Mouse (Mus musculus) liver, adult 2 months (tissue): ENCODE data around the gene Kctd17. TPM values are rescaled to one million over a fixed set of nuclear protein-coding genes. Genes with fewer than 3 reads are reported as not detected.

Experiments used
- DNase-seq: peaks from one replicate; pipeline ENCODE4 v3.0.0-alpha.2; 2011; ENCODE audit warnings: low read depth, low spot score; ENCODE audit errors: extremely low read depth
- H3K27ac ChIP-seq: fragments of 200-500 bp; replicated peaks from 2 replicates; pipeline ENCODE4 v1.5.1; 2012; ENCODE audit warnings: low read depth, mild to moderate bottlenecking, control low read depth, inconsistent platforms, low read length; ENCODE audit not compliant: insufficient read depth
- H3K27me3 ChIP-seq: fragments of 200-500 bp; 2 replicates; pipeline ENCODE4 v1.6.1; 2012; ENCODE audit warnings: mild to moderate bottlenecking, moderate library complexity, low read length, inconsistent platforms; ENCODE audit not compliant: control insufficient read depth, insufficient read depth
- H3K36me3 ChIP-seq: fragments of 200-500 bp; 2 replicates; pipeline ENCODE4 v1.6.1; 2012; ENCODE audit warnings: low read length, inconsistent platforms; ENCODE audit not compliant: control insufficient read depth, insufficient read depth
- H3K4me1 ChIP-seq: fragments of 200-500 bp; 2 replicates; pipeline ENCODE4 v1.6.1; 2011; ENCODE audit warnings: low read length; ENCODE audit not compliant: control insufficient read depth, insufficient read depth
- H3K4me3 ChIP-seq: fragments of 200-500 bp; 2 replicates; pipeline ENCODE4 v1.5.1; 2011; ENCODE audit warnings: low read depth, mild to moderate bottlenecking, control low read depth, low read length, moderate library complexity; ENCODE audit not compliant: insufficient read depth
- H3K79me2 ChIP-seq: fragments of 200-500 bp; 2 replicates; pipeline ENCODE4 v1.6.1; 2012; ENCODE audit warnings: inconsistent platforms, mild to moderate bottlenecking, low read length, moderate library complexity; ENCODE audit not compliant: control insufficient read depth, insufficient read depth
- H3K9ac ChIP-seq: fragments of 200-500 bp; 2 replicates; pipeline ENCODE4 v1.6.1; 2012; ENCODE audit warnings: low read depth, mild to moderate bottlenecking, control low read depth, inconsistent platforms, low read length
- CTCF ChIP-seq: fragments of 200-500 bp; IDR thresholded peaks from 2 replicates; pipeline ENCODE4 v1.5.1; 2011; ENCODE audit warnings: low read depth, low read length, control low read depth
- POLR2A ChIP-seq: fragments of 200-500 bp; IDR thresholded peaks from 2 replicates; pipeline ENCODE4 v1.6.1; 2011; ENCODE audit warnings: low read length, control low read depth; ENCODE audit not compliant: insufficient read depth; ENCODE audit errors: extremely low read depth
- WGBS: fragments of 180-500 bp; shearing (Covaris S2); methylation state at CpG from one replicate; pipeline ENCODE4 v1.1.7; 2018; 5-methylcytosine and 5-hydroxymethylcytosine counted together
- polyA plus RNA-seq: library from polyadenylated mRNA; depleted of rRNA; stranded (reverse); fragments of >200 nt; gene quantifications from 2 replicates; pipeline ENCODE4 v1.2.3, GENCODE M21; 2012
- total RNA-seq: library from RNA; depleted of rRNA; stranded (reverse); fragments of >200 nt; gene quantifications from 2 replicates; pipeline ENCODE4 v1.2.3, GENCODE M21; 2014

Kctd17 gene
- total and polyA plus RNA-seq, 2 experiments = 1.2 to 10.4 TPM

- peak; percentile 95 for DNase-seq
- H3K36me3 ChIP-seq = peaks cover 2% of the 10 kb centered on the region; the same call in 1 of the 2 replicates
- no peak overlapping the region for H3K4me3 ChIP-seq
- TF ChIP-seq CTCF (no peak), POLR2A (0 out of 2 replicates have a peak, but pooled peaks have one; percentile 60)
- H3K27ac ChIP-seq = peak overlapping the region; percentile 96
- H3K79me2 ChIP-seq = peaks cover under 1% of the 10 kb centered on the region; the same call in 1 of the 2 replicates
- 2% methylated on average over 4 of the region's 4 CpGs for WGBS
- peak overlapping the region; percentile 70 for H3K9ac ChIP-seq
- no peaks in the 10 kb centered on the region for H3K27me3 ChIP-seq
- peaks cover 21% of the 10 kb centered on the region for H3K4me1 ChIP-seq
These were observed 11.4 kb upstream of the Kctd17 start for GRCm38 (mm10) chr15:78416937-78417336.

DNA sequence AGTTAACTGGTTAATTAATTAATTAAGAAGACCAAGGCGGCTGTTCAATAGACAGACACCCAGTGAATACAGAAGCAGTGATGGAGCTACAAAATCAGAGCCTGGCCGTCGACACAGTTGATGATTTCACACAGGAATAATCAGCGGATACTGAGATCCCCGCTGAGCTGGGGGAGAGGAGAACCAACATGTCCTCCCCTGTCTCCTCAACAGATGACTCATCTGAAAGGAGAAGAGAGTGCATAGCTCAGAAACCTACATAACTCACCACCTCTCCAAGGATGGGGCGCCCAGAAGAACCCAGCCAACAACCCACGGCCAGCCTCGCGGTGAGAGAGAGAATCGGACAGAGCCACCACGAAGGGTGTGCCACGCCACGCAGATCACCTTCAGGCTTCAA lies 8.0 kb upstream of the Kctd17 start:
- Histone ChIP-seq H3K4me3 (no peak overlapping the region), H3K4me1 (peaks cover 18% of the 10 kb centered on the region; the same call in 1 of the 2 replicates), H3K27ac (no peak overlapping the region), H3K36me3 (no peaks in the 10 kb centered on the region), H3K79me2 (no peaks in the 10 kb centered on the region), H3K9ac (no peak overlapping the region), H3K27me3 (no peaks in the 10 kb centered on the region)
- WGBS = 90% methylated on average over 13 of the region's 13 CpGs
- TF ChIP-seq CTCF = no peak
- no peak for TF ChIP-seq POLR2A
- no peak for DNase-seq

DNA sequence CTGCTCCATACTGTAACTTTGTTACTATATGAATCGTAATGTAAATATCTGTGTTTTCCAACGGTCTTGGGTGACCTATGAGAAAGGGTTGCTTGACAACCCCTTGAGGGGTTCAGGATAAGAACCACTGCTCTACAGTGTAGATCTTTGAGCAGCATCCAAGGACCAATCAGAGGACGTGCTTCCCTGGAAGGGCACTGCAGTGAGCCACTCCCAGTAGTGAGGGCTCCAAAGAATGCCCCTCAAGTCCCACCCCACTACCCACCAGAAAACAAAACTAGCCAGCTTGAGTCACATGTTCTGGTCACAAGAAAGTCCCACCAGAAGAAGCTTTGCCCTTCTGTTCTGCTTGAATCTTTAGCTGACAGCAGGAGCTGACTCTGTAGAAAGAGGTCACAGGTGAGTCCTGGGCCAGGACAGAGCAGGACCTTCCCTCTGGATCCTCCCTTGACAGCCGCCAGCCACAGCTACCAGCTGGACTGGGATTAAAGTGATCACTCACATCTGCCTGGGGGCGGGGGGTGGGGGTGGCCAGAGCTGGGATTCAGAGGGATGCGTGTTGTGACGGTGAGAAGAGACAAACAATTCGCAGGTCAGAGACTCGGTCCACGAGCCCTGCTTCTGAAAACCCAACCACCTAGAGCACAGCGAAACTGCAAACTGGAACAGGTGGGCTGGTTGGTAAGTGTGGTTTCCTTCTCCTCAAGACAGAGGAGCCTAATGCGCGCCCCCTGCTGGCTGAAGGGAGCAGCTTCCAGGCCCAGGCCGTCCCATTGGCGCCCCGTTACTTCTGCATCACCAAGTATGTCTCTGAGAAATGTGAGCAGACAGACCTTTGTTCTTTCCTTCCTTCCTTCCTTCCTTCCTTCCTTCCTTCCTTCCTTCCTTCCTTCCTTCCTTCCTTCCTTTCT lies 6.1 kb upstream of the Kctd17 start:
- Histone ChIP-seq H3K79me2 (no peaks in the 10 kb centered on the region), H3K36me3 (no peaks in the 10 kb centered on the region), H3K9ac (peak overlapping the region; percentile 70), H3K27me3 (no peaks in the 10 kb centered on the region), H3K4me3 (peak overlapping the region; percentile 33; the same call in 1 of the 2 replicates), H3K27ac (peak overlapping the region; percentile 50), H3K4me1 (peaks cover 6% of the 10 kb centered on the region; the same call in 1 of the 2 replicates)
- 15% methylated on average over 16 of the region's 16 CpGs for WGBS
- DNase-seq = peak; percentile 61
- TF ChIP-seq CTCF = peak; percentile 89
- TF ChIP-seq POLR2A = no peak

DNA sequence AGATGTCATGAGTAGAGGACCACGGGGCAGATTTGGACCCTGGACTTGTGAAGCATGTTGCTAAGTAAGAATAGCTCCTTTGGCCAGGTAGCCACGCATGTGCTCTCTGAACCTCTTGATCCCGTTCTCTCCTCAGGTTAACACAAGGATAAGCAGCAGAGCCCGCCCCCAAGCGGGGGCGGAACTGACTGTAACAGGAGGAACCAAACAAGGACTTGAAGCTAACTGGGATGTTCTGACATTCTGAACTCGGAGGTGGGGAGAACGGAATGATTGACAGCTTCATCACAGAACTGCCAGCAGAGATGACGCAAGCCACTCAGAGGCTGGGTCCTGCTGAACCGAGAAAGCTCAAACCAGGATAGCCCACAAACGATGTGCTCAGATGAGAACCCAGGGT lies 3.9 kb upstream of the Kctd17 start:
- no peaks in the 10 kb centered on the region for H3K27me3 ChIP-seq
- 0 out of 2 replicates have a peak, but pooled peaks cover 5% of the 10 kb centered on the region for H3K4me1 ChIP-seq
- peak; percentile 94 for DNase-seq
- 9% methylated on average over 11 of the region's 11 CpGs for WGBS
- H3K4me3 ChIP-seq = no peak overlapping the region
- peak overlapping the region; percentile 25 for H3K27ac ChIP-seq
- no peaks in the 10 kb centered on the region for H3K36me3 ChIP-seq
- H3K9ac ChIP-seq = no peak overlapping the region
- no peak for TF ChIP-seq POLR2A
- TF ChIP-seq CTCF = peak; percentile 16; the same call in 1 of the 2 replicates
- H3K79me2 ChIP-seq = no peaks in the 10 kb centered on the region

GRCm38 (mm10) chr15:78425230-78425629 lies 3.1 kb upstream of the Kctd17 start:
- Histone ChIP-seq H3K79me2 (no peaks in the 10 kb centered on the region), H3K27me3 (no peaks in the 10 kb centered on the region), H3K36me3 (no peaks in the 10 kb centered on the region), H3K4me3 (no peak overlapping the region), H3K4me1 (0 out of 2 replicates have a peak, but pooled peaks cover 5% of the 10 kb centered on the region), H3K27ac (no peak overlapping the region), H3K9ac (no peak overlapping the region)
- TF ChIP-seq CTCF (no peak), POLR2A (no peak)
- 81% methylated on average over 4 of the region's 4 CpGs for WGBS
- no peak for DNase-seq

GRCm38 (mm10) chr15:78429139-78429459 lies 735 bp downstream of the Kctd17 start:
- Histone ChIP-seq H3K27ac (peak overlapping the region; percentile 25; the same call in 1 of the 2 replicates), H3K79me2 (no peaks in the 10 kb centered on the region), H3K27me3 (no peaks in the 10 kb centered on the region), H3K4me3 (peak overlapping the region; percentile 62), H3K9ac (peak overlapping the region; percentile 50), H3K36me3 (no peaks in the 10 kb centered on the region), H3K4me1 (peaks cover 16% of the 10 kb centered on the region)
- 48% methylated on average over 3 of the region's 3 CpGs for WGBS
- no peak for DNase-seq
- TF ChIP-seq POLR2A (no peak), CTCF (no peak)
